Mouse (Mus musculus): ENCODE results near the gene 3830406C13Rik.
A peak's percentile ranks its signal among the peaks of the same experiment; 100 is the strongest.
"Not testable (repeated sequence)": the region's sequence is repeated elsewhere in the genome, so short reads cannot be mapped to it uniquely, and the experiment has no call there.

Gene 3830406C13Rik

GRCm38 (mm10) chr14:12284141-12284912 is at the start of gene 3830406C13Rik:
Gene 3830406C13Rik (plus strand): TSS chr14:12284173.
- DNase-seq (ENCODE audit: low read depth, low spot score) = peak; percentile 92

GRCm38 (mm10) chr14:12243726-12244125 is 40.2 kb upstream of the 3830406C13Rik start:
- DNase-seq (ENCODE audit: low read depth, low spot score) = no peak

- DNase-seq (ENCODE audit: low read depth, low spot score) = no peak
Measured at GRCm38 (mm10) chr14:12276031-12276430, 7.9 kb upstream of the 3830406C13Rik start.

- DNase-seq (ENCODE audit: low read depth, low spot score) = no peak
Measured at GRCm38 (mm10) chr14:12283641-12284040, 332 bp upstream of the 3830406C13Rik start, which contains the start of gene Gm49355. Gene Gm49355 (plus strand): TSS chr14:12283976.

- DNase-seq (ENCODE audit: low read depth, low spot score) = not testable (repeated sequence)
Measured at GRCm38 (mm10) chr14:12289747-12290146, 5.8 kb downstream of the 3830406C13Rik start.

- no peak for DNase-seq (ENCODE audit: low read depth, low spot score)
Measured at GRCm38 (mm10) chr14:12296391-12296790, 12.4 kb downstream of the 3830406C13Rik start.

GRCm38 (mm10) chr14:12299171-12299570 is 15.2 kb downstream of the 3830406C13Rik start:
- no peak for DNase-seq (ENCODE audit: low read depth, low spot score)

GRCm38 (mm10) chr14:12299654-12300053 is 15.7 kb downstream of the 3830406C13Rik start:
- DNase-seq (ENCODE audit: low read depth, low spot score) = no peak

- DNase-seq (ENCODE audit: low read depth, low spot score) = no peak
Measured at GRCm38 (mm10) chr14:12300275-12300674, 16.3 kb downstream of the 3830406C13Rik start.

GRCm38 (mm10) chr14:12300677-12301076 is 16.7 kb downstream of the 3830406C13Rik start:
- no peak for DNase-seq (ENCODE audit: low read depth, low spot score)

GRCm38 (mm10) chr14:12303106-12303505 is 19.1 kb downstream of the 3830406C13Rik start:
- no peak for DNase-seq (ENCODE audit: low read depth, low spot score)

- DNase-seq (ENCODE audit: low read depth, low spot score) = no peak
Measured at GRCm38 (mm10) chr14:12333622-12334021, 49.6 kb downstream of the 3830406C13Rik start.

GRCm38 (mm10) chr14:12334925-12335324 is 51.0 kb downstream of the 3830406C13Rik start:
- DNase-seq (ENCODE audit: low read depth, low spot score) = no peak

GRCm38 (mm10) chr14:12337421-12337997 is 53.5 kb downstream of the 3830406C13Rik start:
- no peak for DNase-seq (ENCODE audit: low read depth, low spot score)

GRCm38 (mm10) chr14:12337998-12338809 is 54.2 kb downstream of the 3830406C13Rik start:
- DNase-seq (ENCODE audit: low read depth, low spot score) = no peak

GRCm38 (mm10) chr14:12338811-12339565 is 55.0 kb downstream of the 3830406C13Rik start:
- no peak for DNase-seq (ENCODE audit: low read depth, low spot score)

GRCm38 (mm10) chr14:12340238-12341074 is 56.5 kb downstream of the 3830406C13Rik start:
- no peak for DNase-seq (ENCODE audit: low read depth, low spot score)

- no peak for DNase-seq (ENCODE audit: low read depth, low spot score)
Measured at GRCm38 (mm10) chr14:12341075-12341788, 57.3 kb downstream of the 3830406C13Rik start.

- DNase-seq (ENCODE audit: low read depth, low spot score) = no peak
Measured at GRCm38 (mm10) chr14:12341789-12342457, 58.0 kb downstream of the 3830406C13Rik start.

Data from forelimb bud, embryonic 11.5 days (tissue).